Mouse (Mus musculus): ENCODE data around the gene Mx1. TPM values are rescaled to one million over a fixed set of nuclear protein-coding genes. Genes with fewer than 3 reads are reported as not detected.

The Mx1 gene
- 1.3 TPM in 1 of 2 replicates, not detected in the other for polyA plus RNA-seq (2012; ENCODE audit: insufficient read depth, low replicate concordance)

- no peak for TF ChIP-seq GATA1 (IDR thresholded peaks at IDR 0.05; ENCODE audit: borderline replicate concordance, low read length)
- no peak for TF ChIP-seq FLI1 (IDR thresholded peaks at IDR 0.05; ENCODE audit: low read length)
- Histone ChIP-seq H3K4me1 (peaks cover 74% of the 10 kb centered on the region), H3K4me3 (replicated peaks) (peak within 1 kb of the TSS; percentile 73), H3K27me3 (replicated peaks) (peaks cover 2% of the 10 kb centered on the region), H3K9me3 (0 out of 2 replicates have a peak, but pooled peaks cover 8% of the 10 kb centered on the region), H3K36me3 (replicated peaks; ENCODE audit: low read length) (no peaks in the 10 kb centered on the region)
Observed at GRCm38 (mm10) chr16:97462481-97463181, at the start of gene Mx1. Mx1 (minus strand) TSS chr16:97462907.

DNA sequence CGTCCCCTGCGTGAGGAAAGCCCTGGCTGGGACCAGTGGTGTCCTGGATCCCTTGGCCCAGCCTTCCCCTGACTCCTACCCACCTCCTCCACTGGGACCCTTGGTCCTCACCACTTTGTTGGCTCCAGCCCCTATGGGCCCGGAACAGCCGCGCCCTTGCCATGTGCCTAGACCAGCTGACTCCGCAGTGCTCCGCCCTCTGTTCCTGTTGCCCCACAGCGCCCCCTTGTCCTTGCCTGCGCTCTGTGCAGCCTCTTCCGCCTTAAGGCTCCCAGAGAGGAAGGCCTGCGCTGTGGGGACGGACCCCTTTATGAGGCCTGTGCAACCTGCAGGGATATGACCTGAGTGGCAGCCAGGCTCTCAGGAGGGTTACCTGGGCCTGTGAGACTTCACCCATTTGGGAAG is 49.6 kb upstream of the Mx1 start:
- H3K9me3 ChIP-seq = peaks cover 2% of the 10 kb centered on the region; the same call in 1 of the 2 replicates
- peaks cover 13% of the 10 kb centered on the region for H3K4me1 ChIP-seq
- H3K27me3 ChIP-seq (replicated peaks) = peaks cover 11% of the 10 kb centered on the region
- TF ChIP-seq FLI1 (IDR thresholded peaks at IDR 0.05; ENCODE audit: low read length) (no peak), GATA1 (IDR thresholded peaks at IDR 0.05; ENCODE audit: borderline replicate concordance, low read length) (no peak)
- H3K36me3 ChIP-seq (replicated peaks; ENCODE audit: low read length) = no peaks in the 10 kb centered on the region
- no peak overlapping the region for H3K4me3 ChIP-seq (replicated peaks)

DNA sequence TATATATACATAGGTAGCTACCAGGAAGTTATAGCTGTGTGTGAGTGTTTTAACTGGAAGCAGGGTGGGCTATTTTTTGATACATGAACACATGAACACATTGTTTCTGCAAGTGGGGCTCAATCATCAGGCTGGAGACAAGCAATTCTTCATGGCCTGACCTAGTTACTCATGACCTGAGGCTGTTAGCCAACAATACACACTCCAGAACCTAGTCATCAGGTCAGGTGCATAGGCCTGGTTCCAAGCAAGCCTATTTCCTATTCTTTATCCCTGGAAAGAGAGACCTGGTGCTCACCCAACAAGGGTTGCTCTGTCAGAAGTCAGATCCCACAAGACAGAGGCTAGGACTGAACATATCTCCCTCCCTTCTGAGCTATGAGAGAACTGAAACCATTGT is 48.8 kb upstream of the Mx1 start:
- Histone ChIP-seq H3K4me1 (peaks cover 13% of the 10 kb centered on the region), H3K9me3 (peaks cover 2% of the 10 kb centered on the region; the same call in 1 of the 2 replicates), H3K36me3 (replicated peaks; ENCODE audit: low read length) (no peaks in the 10 kb centered on the region), H3K4me3 (replicated peaks) (no peak overlapping the region), H3K27me3 (replicated peaks) (peaks cover 11% of the 10 kb centered on the region)
- no peak for TF ChIP-seq GATA1 (IDR thresholded peaks at IDR 0.05; ENCODE audit: borderline replicate concordance, low read length)
- no peak for TF ChIP-seq FLI1 (IDR thresholded peaks at IDR 0.05; ENCODE audit: low read length)

DNA sequence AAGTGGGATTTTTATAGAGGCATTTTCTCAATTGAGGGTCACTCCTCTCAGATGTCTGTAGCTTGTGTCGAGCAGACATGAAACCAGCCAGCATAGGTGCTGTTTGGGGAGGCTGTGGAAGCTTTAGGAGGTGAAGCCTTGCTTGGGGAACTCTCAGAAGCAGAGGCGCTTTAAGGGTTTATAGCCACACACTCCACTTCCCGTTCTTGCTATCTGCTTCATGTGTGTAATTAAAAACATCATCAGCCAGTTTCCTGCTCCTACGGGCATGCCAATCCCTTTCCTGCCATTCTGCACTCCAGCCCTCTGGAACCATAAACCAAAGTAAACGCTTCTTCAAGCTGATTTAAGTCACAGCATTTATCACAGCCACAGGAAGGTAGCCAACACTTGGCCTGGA is 48.1 kb upstream of the Mx1 start:
- Histone ChIP-seq H3K4me3 (replicated peaks) (no peak overlapping the region), H3K4me1 (peaks cover 13% of the 10 kb centered on the region), H3K9me3 (no peaks in the 10 kb centered on the region), H3K36me3 (replicated peaks; ENCODE audit: low read length) (no peaks in the 10 kb centered on the region), H3K27me3 (replicated peaks) (peaks cover 11% of the 10 kb centered on the region)
- TF ChIP-seq GATA1 (IDR thresholded peaks at IDR 0.05; ENCODE audit: borderline replicate concordance, low read length) = no peak
- no peak for TF ChIP-seq FLI1 (IDR thresholded peaks at IDR 0.05; ENCODE audit: low read length)

GRCm38 (mm10) chr16:97507783-97508182 is 45.1 kb upstream of the Mx1 start:
- Histone ChIP-seq H3K9me3 (no peaks in the 10 kb centered on the region), H3K4me3 (replicated peaks) (no peak overlapping the region)
- no peak for TF ChIP-seq GATA1 (IDR thresholded peaks at IDR 0.05; ENCODE audit: borderline replicate concordance, low read length)
- no peak for TF ChIP-seq FLI1 (IDR thresholded peaks at IDR 0.05; ENCODE audit: low read length)

GRCm38 (mm10) chr16:97504793-97505192 is 42.1 kb upstream of the Mx1 start:
- H3K9me3 ChIP-seq = no peaks in the 10 kb centered on the region
- no peak overlapping the region for H3K4me3 ChIP-seq (replicated peaks)
- H3K36me3 ChIP-seq (replicated peaks; ENCODE audit: low read length) = no peaks in the 10 kb centered on the region
- peaks cover 8% of the 10 kb centered on the region; the same call in 1 of the 2 replicates for H3K4me1 ChIP-seq
- peaks cover 21% of the 10 kb centered on the region for H3K27me3 ChIP-seq (replicated peaks)
- no peak for TF ChIP-seq FLI1 (IDR thresholded peaks at IDR 0.05; ENCODE audit: low read length)
- TF ChIP-seq GATA1 (IDR thresholded peaks at IDR 0.05; ENCODE audit: borderline replicate concordance, low read length) = no peak

More at GRCm38 (mm10) chr16:97507783-97508182, 45.1 kb upstream of the Mx1 start:
- H3K27me3 ChIP-seq (replicated peaks) = peaks cover 19% of the 10 kb centered on the region
- no peaks in the 10 kb centered on the region for H3K36me3 ChIP-seq (replicated peaks; ENCODE audit: low read length)
- H3K4me1 ChIP-seq = peaks cover 10% of the 10 kb centered on the region

DNA sequence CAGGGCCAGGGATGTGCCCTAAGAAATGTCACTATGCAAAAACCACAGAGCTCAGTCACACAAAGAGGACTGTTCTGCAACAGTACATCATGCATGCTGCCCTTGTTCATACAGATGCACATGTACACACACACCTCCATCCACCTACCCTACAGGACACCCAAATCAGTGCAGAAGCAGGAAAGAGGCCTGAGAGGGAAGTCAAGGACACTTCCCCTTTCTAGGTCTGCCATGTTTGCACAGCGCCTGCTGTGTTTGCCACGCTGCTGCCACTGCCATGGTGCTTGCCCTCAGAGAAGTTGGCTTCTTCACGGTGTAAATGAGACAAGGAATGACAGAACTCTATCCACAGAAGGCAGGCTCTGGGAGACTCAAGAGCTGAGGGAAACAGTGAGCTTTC is 41.1 kb upstream of the Mx1 start:
- Histone ChIP-seq H3K4me1 (peaks cover 8% of the 10 kb centered on the region; the same call in 1 of the 2 replicates), H3K36me3 (replicated peaks; ENCODE audit: low read length) (no peaks in the 10 kb centered on the region), H3K27me3 (replicated peaks) (peaks cover 21% of the 10 kb centered on the region), H3K9me3 (no peaks in the 10 kb centered on the region), H3K4me3 (replicated peaks) (peak overlapping the region; percentile 29)
- TF ChIP-seq FLI1 (IDR thresholded peaks at IDR 0.05; ENCODE audit: low read length) (no peak), GATA1 (IDR thresholded peaks at IDR 0.05; ENCODE audit: borderline replicate concordance, low read length) (no peak)

DNA sequence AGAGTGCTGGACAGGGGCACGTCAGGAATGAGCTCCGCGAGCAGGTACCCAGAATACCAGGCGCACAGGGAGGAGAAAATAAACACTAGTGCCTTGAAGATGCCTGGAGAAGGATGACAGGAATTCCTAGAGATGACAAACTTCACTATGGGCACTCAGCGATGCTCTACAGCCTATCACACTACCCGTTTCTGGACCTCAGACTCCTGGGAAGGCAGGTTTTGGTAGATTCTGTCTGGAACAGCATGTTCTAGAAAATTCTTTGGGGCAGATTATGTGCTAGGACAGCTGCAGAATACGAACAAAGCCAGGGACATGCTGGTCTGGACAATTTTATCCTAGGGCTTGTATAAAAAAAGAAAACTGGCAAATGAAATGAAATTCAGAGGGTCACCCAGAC is 38.2 kb upstream of the Mx1 start:
- H3K4me3 ChIP-seq (replicated peaks) = no peak overlapping the region
- peaks cover 24% of the 10 kb centered on the region for H3K27me3 ChIP-seq (replicated peaks)
- peaks cover 8% of the 10 kb centered on the region; the same call in 1 of the 2 replicates for H3K4me1 ChIP-seq
- H3K36me3 ChIP-seq (replicated peaks; ENCODE audit: low read length) = no peaks in the 10 kb centered on the region
- no peak for TF ChIP-seq GATA1 (IDR thresholded peaks at IDR 0.05; ENCODE audit: borderline replicate concordance, low read length)
- no peak for TF ChIP-seq FLI1 (IDR thresholded peaks at IDR 0.05; ENCODE audit: low read length)
- no peaks in the 10 kb centered on the region for H3K9me3 ChIP-seq

DNA sequence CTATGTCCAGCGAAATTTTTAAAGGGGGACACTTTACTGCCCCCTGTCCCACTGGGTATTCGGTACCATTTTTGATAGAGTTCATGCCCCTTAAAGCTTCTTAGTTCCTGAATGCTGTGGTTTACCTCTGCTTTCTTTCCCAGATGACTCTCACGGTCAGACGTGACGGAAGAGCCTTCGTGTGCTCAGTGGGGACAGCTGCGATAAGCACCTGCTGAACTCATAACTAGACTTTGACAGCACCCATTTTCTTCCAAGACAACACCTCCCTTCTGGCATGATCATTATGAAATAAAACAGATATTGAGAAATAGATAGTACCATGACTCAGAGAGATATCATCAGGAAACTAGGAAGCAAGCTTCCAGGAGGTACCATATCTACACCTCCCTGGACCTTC is 36.7 kb upstream of the Mx1 start:
- TF ChIP-seq GATA1 (IDR thresholded peaks at IDR 0.05; ENCODE audit: borderline replicate concordance, low read length) (no peak), FLI1 (IDR thresholded peaks at IDR 0.05; ENCODE audit: low read length) (no peak)
- no peaks in the 10 kb centered on the region for H3K9me3 ChIP-seq
- peaks cover 22% of the 10 kb centered on the region for H3K27me3 ChIP-seq (replicated peaks)
- H3K36me3 ChIP-seq (replicated peaks; ENCODE audit: low read length) = no peaks in the 10 kb centered on the region
- H3K4me3 ChIP-seq (replicated peaks) = no peak overlapping the region
- H3K4me1 ChIP-seq = peaks cover 12% of the 10 kb centered on the region

- no peaks in the 10 kb centered on the region for H3K9me3 ChIP-seq
- peaks cover 18% of the 10 kb centered on the region for H3K4me1 ChIP-seq
- peaks cover 21% of the 10 kb centered on the region for H3K27me3 ChIP-seq (replicated peaks)
- H3K4me3 ChIP-seq (replicated peaks) = no peak overlapping the region
- TF ChIP-seq FLI1 (IDR thresholded peaks at IDR 0.05; ENCODE audit: low read length) = no peak
- no peak for TF ChIP-seq GATA1 (IDR thresholded peaks at IDR 0.05; ENCODE audit: borderline replicate concordance, low read length)
- no peaks in the 10 kb centered on the region for H3K36me3 ChIP-seq (replicated peaks; ENCODE audit: low read length)
Observed at GRCm38 (mm10) chr16:97498139-97498538, 35.4 kb upstream of the Mx1 start.

Data from megakaryocyte, embryonic 14.5 days (primary cell).